Mouse (Mus musculus): ENCODE measurements around the gene Dhrs1. TPM values are rescaled to one million over a fixed set of nuclear protein-coding genes. Genes with fewer than 3 reads are reported as not detected.
"Not testable (repeated sequence)": the region's sequence is repeated elsewhere in the genome, so short reads cannot be mapped to it uniquely, and the experiment has no call there.

Gene Dhrs1
- polyA plus RNA-seq, 1 experiment from 2014 or later: 48.8 TPM

GRCm38 (mm10) chr14:55768555-55768954 is 23.1 kb upstream of the Dhrs1 start:
- Histone ChIP-seq H3K36me3 (ENCODE audit: control insufficient read depth, insufficient read depth, low read length) (no peaks in the 10 kb centered on the region), H3K9me3 (ENCODE audit: control insufficient read depth, low read length) (no peaks in the 10 kb centered on the region), H3K27ac (ENCODE audit: low read depth, low read length) (no peak overlapping the region), H3K4me2 (peak overlapping the region; percentile 74; the same call in 1 of the 2 replicates), H3K27me3 (replicated peaks; ENCODE audit: control insufficient read depth, insufficient read depth, low read length) (peaks cover 25% of the 10 kb centered on the region), H3K4me3 (ENCODE audit: low read depth, low read length) (no peak overlapping the region), H3K9ac (ENCODE audit: low read depth, low read length) (no peak overlapping the region), H3K4me1 (replicated peaks; ENCODE audit: control insufficient read depth, insufficient read depth, low read length) (peaks cover 19% of the 10 kb centered on the region)
- DNase-seq (ENCODE audit: low spot score) (no peak), ATAC-seq (replicated peaks; ENCODE audit: low FRiP score) (no peak)
- 79% methylated on average over 6 of the region's 6 CpGs for whole genome bisulfite sequencing

DNA sequence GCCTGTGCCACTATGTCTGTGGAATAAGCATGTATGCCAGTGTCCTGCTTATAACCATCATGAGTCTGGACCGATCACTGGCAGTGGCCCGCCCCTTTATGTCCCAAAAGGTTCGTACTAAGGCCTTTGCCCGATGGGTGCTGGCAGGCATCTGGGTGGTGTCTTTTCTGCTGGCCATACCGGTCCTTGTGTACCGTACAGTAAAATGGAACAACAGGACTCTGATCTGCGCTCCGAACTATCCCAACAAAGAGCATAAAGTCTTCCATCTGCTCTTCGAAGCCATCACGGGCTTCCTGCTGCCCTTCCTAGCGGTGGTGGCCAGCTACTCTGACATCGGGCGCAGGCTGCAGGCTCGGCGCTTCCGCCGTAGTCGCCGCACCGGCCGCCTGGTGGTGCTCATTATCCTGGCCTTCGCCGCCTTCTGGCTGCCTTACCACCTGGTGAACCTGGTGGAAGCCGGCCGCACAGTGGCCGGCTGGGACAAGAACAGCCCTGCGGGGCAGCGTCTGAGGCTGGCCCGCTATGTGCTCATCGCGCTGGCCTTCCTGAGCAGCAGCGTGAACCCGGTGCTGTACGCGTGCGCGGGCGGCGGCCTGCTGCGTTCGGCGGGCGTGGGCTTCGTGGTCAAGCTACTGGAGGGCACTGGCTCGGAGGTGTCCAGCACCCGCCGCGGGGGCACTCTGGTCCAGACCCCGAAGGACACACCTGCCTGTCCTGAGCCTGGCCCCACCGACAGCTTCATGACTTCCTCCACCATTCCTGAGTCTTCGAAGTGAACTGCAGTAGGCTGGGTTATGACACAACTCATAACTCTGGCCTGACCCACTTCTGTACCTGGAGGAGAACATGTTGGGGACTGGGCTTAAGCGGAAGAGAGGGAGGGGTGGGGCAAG is 22.3 kb upstream of the Dhrs1 start:
- peak; percentile 37; the same call in 1 of the 2 replicates for ATAC-seq (replicated peaks; ENCODE audit: low FRiP score)
- DNase-seq (ENCODE audit: low spot score): peak; percentile 66
- Histone ChIP-seq H3K27ac (ENCODE audit: low read depth, low read length) (no peak overlapping the region), H3K27me3 (replicated peaks; ENCODE audit: control insufficient read depth, insufficient read depth, low read length) (peaks cover 24% of the 10 kb centered on the region), H3K36me3 (ENCODE audit: control insufficient read depth, insufficient read depth, low read length) (no peaks in the 10 kb centered on the region), H3K4me1 (replicated peaks; ENCODE audit: control insufficient read depth, insufficient read depth, low read length) (peaks cover 26% of the 10 kb centered on the region), H3K9me3 (ENCODE audit: control insufficient read depth, low read length) (no peaks in the 10 kb centered on the region), H3K4me3 (ENCODE audit: low read depth, low read length) (peak overlapping the region; percentile 39), H3K9ac (ENCODE audit: low read depth, low read length) (peak overlapping the region; percentile 56), H3K4me2 (peak overlapping the region; percentile 74)
- 13% methylated on average over 52 of the region's 52 CpGs for WGBS

DNA sequence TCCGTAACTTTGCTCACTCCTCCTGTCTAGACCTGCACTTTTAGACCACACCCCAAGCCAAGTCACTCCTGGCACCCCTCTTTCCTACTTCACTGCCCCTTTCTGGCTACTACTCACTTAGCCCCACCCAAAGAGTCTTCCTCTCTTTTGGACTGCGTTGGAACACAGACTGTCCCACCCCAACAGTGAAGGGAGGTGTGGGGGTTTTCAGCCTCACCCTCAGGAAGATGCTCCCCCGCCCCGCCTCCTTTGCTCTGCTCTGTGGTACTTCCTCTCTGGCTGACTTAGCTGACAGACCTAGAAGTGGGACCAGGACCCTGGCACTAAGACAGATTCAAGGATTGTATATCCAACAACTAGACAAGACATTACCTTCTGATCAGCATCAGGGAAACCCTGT is 20.2 kb upstream of the Dhrs1 start, which contains the start of gene Ltb4r1:
Ltb4r1 (plus strand) TSS at position 267 of the 400 bp plus-strand sequence.
- no peak for ATAC-seq (replicated peaks; ENCODE audit: low FRiP score)
- H3K36me3 ChIP-seq (ENCODE audit: control insufficient read depth, insufficient read depth, low read length): no peaks in the 10 kb centered on the region
- no peak for DNase-seq (ENCODE audit: low spot score)
- 47% methylated on average over 4 of the region's 4 CpGs for WGBS
- no peak within 1 kb of the TSS for H3K4me2 ChIP-seq
- peaks cover 29% of the 10 kb centered on the region for H3K4me1 ChIP-seq (replicated peaks; ENCODE audit: control insufficient read depth, insufficient read depth, low read length)
- no peak within 1 kb of the TSS for H3K27ac ChIP-seq (ENCODE audit: low read depth, low read length)
- no peak within 1 kb of the TSS; the same call in 1 of the 2 replicates for H3K9ac ChIP-seq (ENCODE audit: low read depth, low read length)
- H3K9me3 ChIP-seq (ENCODE audit: control insufficient read depth, low read length): no peaks in the 10 kb centered on the region
- H3K4me3 ChIP-seq (ENCODE audit: low read depth, low read length): no peak within 1 kb of the TSS
- peaks cover 39% of the 10 kb centered on the region for H3K27me3 ChIP-seq (replicated peaks; ENCODE audit: control insufficient read depth, insufficient read depth, low read length)

DNA sequence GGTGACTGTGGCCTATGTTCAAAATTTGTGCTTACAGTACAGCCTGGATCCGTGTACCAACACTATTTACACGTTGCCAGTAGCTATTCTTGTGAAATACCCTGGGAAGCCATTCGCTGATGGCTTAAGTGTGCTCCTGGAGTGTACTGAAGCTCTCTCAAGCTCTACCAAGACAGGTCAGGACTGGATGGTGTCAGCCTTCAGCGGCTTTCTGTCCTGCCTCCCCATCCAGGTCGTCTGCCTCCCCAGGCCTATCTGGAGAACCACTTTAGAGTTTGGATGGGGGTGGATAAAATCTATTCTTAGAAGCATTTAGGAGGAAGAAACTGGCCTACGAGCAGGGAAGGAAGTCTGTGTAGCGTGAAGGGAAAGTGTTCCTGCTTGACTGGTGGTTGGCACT is 17.7 kb upstream of the Dhrs1 start:
- H3K36me3 ChIP-seq (ENCODE audit: control insufficient read depth, insufficient read depth, low read length): no peaks in the 10 kb centered on the region
- H3K4me1 ChIP-seq (replicated peaks; ENCODE audit: control insufficient read depth, insufficient read depth, low read length): peaks cover 19% of the 10 kb centered on the region
- peaks cover 34% of the 10 kb centered on the region for H3K27me3 ChIP-seq (replicated peaks; ENCODE audit: control insufficient read depth, insufficient read depth, low read length)
- DNase-seq (ENCODE audit: low spot score) (no peak), ATAC-seq (replicated peaks; ENCODE audit: low FRiP score) (no peak)
- no peak overlapping the region for H3K4me3 ChIP-seq (ENCODE audit: low read depth, low read length)
- H3K9me3 ChIP-seq (ENCODE audit: control insufficient read depth, low read length): no peaks in the 10 kb centered on the region
- H3K9ac ChIP-seq (ENCODE audit: low read depth, low read length): no peak overlapping the region; the same call in 1 of the 2 replicates
- no peak overlapping the region for H3K27ac ChIP-seq (ENCODE audit: low read depth, low read length)
- WGBS: 48% methylated on average over 7 of the region's 7 CpGs
- H3K4me2 ChIP-seq: peak overlapping the region; percentile 89

DNA sequence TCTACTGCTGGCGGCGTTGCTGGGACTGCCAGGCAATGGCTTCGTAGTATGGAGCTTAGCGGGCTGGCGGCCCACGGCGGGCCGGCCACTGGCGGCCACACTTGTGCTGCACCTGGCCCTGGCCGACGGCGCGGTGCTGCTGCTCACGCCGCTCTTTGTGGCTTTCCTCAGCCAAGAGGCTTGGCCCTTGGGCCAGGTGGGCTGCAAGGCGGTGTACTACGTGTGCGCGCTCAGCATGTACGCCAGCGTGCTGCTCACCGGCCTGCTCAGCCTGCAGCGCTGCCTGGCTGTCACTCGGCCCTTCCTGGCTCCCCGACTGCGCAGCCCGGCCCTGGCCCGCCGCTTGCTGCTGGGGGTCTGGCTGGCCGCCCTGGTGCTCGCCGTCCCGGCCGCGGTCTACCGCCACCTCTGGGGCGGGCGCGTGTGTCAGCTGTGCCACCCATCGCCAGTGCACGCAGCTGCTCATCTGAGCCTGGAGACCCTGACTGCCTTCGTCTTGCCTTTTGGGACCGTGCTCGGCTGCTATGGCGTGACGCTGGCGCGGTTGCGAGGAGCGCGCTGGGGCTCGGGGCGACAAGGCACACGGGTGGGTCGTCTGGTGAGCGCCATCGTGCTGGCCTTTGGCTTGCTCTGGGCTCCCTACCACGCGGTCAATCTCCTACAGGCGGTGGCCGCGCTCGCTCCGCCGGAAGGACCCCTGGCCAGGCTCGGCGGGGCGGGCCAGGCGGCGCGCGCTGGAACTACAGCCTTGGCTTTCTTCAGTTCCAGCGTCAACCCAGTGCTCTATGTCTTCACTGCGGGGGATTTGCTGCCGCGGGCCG is 16.7 kb upstream of the Dhrs1 start:
- ATAC-seq (replicated peaks; ENCODE audit: low FRiP score) (peak; percentile 42), DNase-seq (ENCODE audit: low spot score) (peak; percentile 79)
- 0 out of 2 replicates have a peak overlapping the region, but pooled peaks have one; percentile 6 for H3K27ac ChIP-seq (ENCODE audit: low read depth, low read length)

GRCm38 (mm10) chr14:55761163-55761562 is 15.7 kb upstream of the Dhrs1 start, which contains the start of gene Ltb4r2:
TSS of gene Ltb4r2 (plus strand) at chr14:55761428.
- 83% methylated on average over 6 of the region's 6 CpGs for WGBS

More for the DNA sequence above, 16.7 kb upstream of the Dhrs1 start:
- 1% methylated on average over 77 of the region's 77 CpGs for WGBS
- H3K4me2 ChIP-seq: peak overlapping the region; percentile 89
- peak overlapping the region; percentile 53 for H3K4me3 ChIP-seq (ENCODE audit: low read depth, low read length)
- H3K27me3 ChIP-seq (replicated peaks; ENCODE audit: control insufficient read depth, insufficient read depth, low read length): peaks cover 28% of the 10 kb centered on the region
- H3K9me3 ChIP-seq (ENCODE audit: control insufficient read depth, low read length): no peaks in the 10 kb centered on the region
- peaks cover 22% of the 10 kb centered on the region for H3K4me1 ChIP-seq (replicated peaks; ENCODE audit: control insufficient read depth, insufficient read depth, low read length)
- no peaks in the 10 kb centered on the region for H3K36me3 ChIP-seq (ENCODE audit: control insufficient read depth, insufficient read depth, low read length)
- peak overlapping the region; percentile 62 for H3K9ac ChIP-seq (ENCODE audit: low read depth, low read length)

GRCm38 (mm10) chr14:55760156-55760555 is 14.7 kb upstream of the Dhrs1 start:
- not testable (repeated sequence) for ATAC-seq (replicated peaks; ENCODE audit: low FRiP score)

More at GRCm38 (mm10) chr14:55761163-55761562, 15.7 kb upstream of the Dhrs1 start, which contains the start of gene Ltb4r2:
- Histone ChIP-seq H3K4me2 (peak within 1 kb of the TSS; percentile 89), H3K9me3 (ENCODE audit: control insufficient read depth, low read length) (no peaks in the 10 kb centered on the region), H3K9ac (ENCODE audit: low read depth, low read length) (peak within 1 kb of the TSS; percentile 62), H3K4me1 (replicated peaks; ENCODE audit: control insufficient read depth, insufficient read depth, low read length) (peaks cover 24% of the 10 kb centered on the region), H3K4me3 (ENCODE audit: low read depth, low read length) (peak within 1 kb of the TSS; percentile 53), H3K27me3 (replicated peaks; ENCODE audit: control insufficient read depth, insufficient read depth, low read length) (peaks cover 23% of the 10 kb centered on the region), H3K36me3 (ENCODE audit: control insufficient read depth, insufficient read depth, low read length) (no peaks in the 10 kb centered on the region), H3K27ac (ENCODE audit: low read depth, low read length) (0 out of 2 replicates have a peak within 1 kb of the TSS, but pooled peaks have one; percentile 6)
- no peak for DNase-seq (ENCODE audit: low spot score)
- no peak for ATAC-seq (replicated peaks; ENCODE audit: low FRiP score)

GRCm38 (mm10) chr14:55758363-55758784 is 12.9 kb upstream of the Dhrs1 start, which contains the start of gene Cideb:
TSS of gene Cideb (minus strand) at chr14:55758458.
- peak within 1 kb of the TSS; percentile 22 for H3K4me3 ChIP-seq (ENCODE audit: low read depth, low read length)
- peaks cover 22% of the 10 kb centered on the region for H3K4me1 ChIP-seq (replicated peaks; ENCODE audit: control insufficient read depth, insufficient read depth, low read length)
- peaks cover 16% of the 10 kb centered on the region for H3K36me3 ChIP-seq (ENCODE audit: control insufficient read depth, insufficient read depth, low read length)
- 0 out of 2 replicates have a peak within 1 kb of the TSS, but pooled peaks have one; percentile 21 for H3K9ac ChIP-seq (ENCODE audit: low read depth, low read length)
- H3K27ac ChIP-seq (ENCODE audit: low read depth, low read length): peak within 1 kb of the TSS; percentile 59
- H3K4me2 ChIP-seq: peak within 1 kb of the TSS; percentile 57
- peaks cover 20% of the 10 kb centered on the region for H3K27me3 ChIP-seq (replicated peaks; ENCODE audit: control insufficient read depth, insufficient read depth, low read length)
- H3K9me3 ChIP-seq (ENCODE audit: control insufficient read depth, low read length): no peaks in the 10 kb centered on the region
- ATAC-seq (replicated peaks; ENCODE audit: low FRiP score): peak; percentile 32; the same call in 1 of the 2 replicates
- DNase-seq (ENCODE audit: low spot score): no peak
- WGBS: 9% methylated on average over 8 of the region's 8 CpGs

More at GRCm38 (mm10) chr14:55760156-55760555, 14.7 kb upstream of the Dhrs1 start:
- Histone ChIP-seq H3K4me1 (replicated peaks; ENCODE audit: control insufficient read depth, insufficient read depth, low read length) (peaks cover 24% of the 10 kb centered on the region), H3K27me3 (replicated peaks; ENCODE audit: control insufficient read depth, insufficient read depth, low read length) (peaks cover 23% of the 10 kb centered on the region), H3K4me2 (peak overlapping the region; percentile 53)
- H3K27ac ChIP-seq (ENCODE audit: low read depth, low read length); H3K9me3 ChIP-seq (ENCODE audit: control insufficient read depth, low read length); H3K4me3 ChIP-seq (ENCODE audit: low read depth, low read length); H3K36me3 ChIP-seq (ENCODE audit: control insufficient read depth, insufficient read depth, low read length); H3K9ac ChIP-seq (ENCODE audit: low read depth, low read length): not testable (repeated sequence)
- WGBS: 0% methylated on average over 6 of the region's 6 CpGs
- peak; percentile 80 for DNase-seq (ENCODE audit: low spot score)
